Mouse (Mus musculus) effector memory CD4-positive, alpha-beta T cell, adult 7 months (primary cell): Measurements from ENCODE around the gene Irs1. TPM values are rescaled to one million over a fixed set of nuclear protein-coding genes. Genes with fewer than 3 reads are reported as not detected.

Experiments used
- polyA plus RNA-seq: library from polyadenylated mRNA; unstranded; fragments of 100-300 nt; shearing (Covaris generic); gene quantifications from one replicate; pipeline ENCODE4 v1.2.1, GENCODE M21; 2017

Irs1 gene
- not detected for polyA plus RNA-seq

GRCm38 (mm10) chr1:82291151-82291797 lies at the start of gene Irs1:
Gene Irs1 (minus strand): TSS chr1:82291416.

GRCm38 (mm10) chr1:82316111-82316745 lies 25.0 kb upstream of the Irs1 start, which contains the start of gene Rhbdd1:
Gene Rhbdd1 (plus strand): TSS chr1:82316452.

GRCm38 (mm10) chr1:82232812-82233211 lies 58.4 kb downstream of the Irs1 start, which contains the start of gene Gm9747:
Gene Gm9747 (plus strand): TSS chr1:82233112.

Other genes with a start within 250 kb of the Irs1 start
- 0.17 TPM for gene Gm9747, start 58.3 kb downstream of the Irs1 start, polyA plus RNA-seq
- 30.5 TPM for gene Rhbdd1, start 25.0 kb upstream of the Irs1 start, polyA plus RNA-seq